Mouse (Mus musculus) forebrain, embryonic 11.5 days (tissue): ENCODE results near the gene Slc1a2. TPM values are rescaled to one million over a fixed set of nuclear protein-coding genes. Genes with fewer than 3 reads are reported as not detected.
A peak's percentile ranks its signal among the peaks of the same experiment; 100 is the strongest.

Experiments used
- ATAC-seq: fragments of 200-750 bp; cut with Nextera tagmentation; replicated peaks from 2 replicates; pipeline ENCODE4 v1.8.0; 2017; ENCODE audit warnings: moderate TSS enrichment; ENCODE audit not compliant: low FRiP score
- DNase-seq: peaks from one replicate; pipeline ENCODE4 v3.0.0-alpha.2; 2017; ENCODE audit warnings: low spot score
- H3K27ac ChIP-seq: fragments of 300-500 bp; sonication (generic); 2 replicates; pipeline ENCODE4 v1.5.1; 2014; ENCODE audit warnings: low read depth, low read length
- H3K27me3 ChIP-seq: fragments of 300-500 bp; sonication (generic); 2 replicates; pipeline ENCODE4 v1.6.1; 2014; ENCODE audit warnings: mild to moderate bottlenecking, low read length, mixed read lengths; ENCODE audit not compliant: control insufficient read depth, insufficient read depth
- H3K36me3 ChIP-seq: fragments of 300-500 bp; sonication (generic); 2 replicates; pipeline ENCODE4 v1.6.1; 2014; ENCODE audit warnings: mild to moderate bottlenecking, low read length, moderate library complexity, mixed read lengths; ENCODE audit not compliant: control insufficient read depth, insufficient read depth
- H3K4me1 ChIP-seq: fragments of 300-500 bp; sonication (generic); replicated peaks from 2 replicates; pipeline ENCODE4 v1.6.1; 2014; ENCODE audit warnings: low read length, mixed read lengths; ENCODE audit not compliant: control insufficient read depth, insufficient read depth
- H3K4me2 ChIP-seq: fragments of 300-500 bp; sonication (generic); 2 replicates; pipeline ENCODE4 v1.6.1; 2014; ENCODE audit warnings: low read depth, mild to moderate bottlenecking, low read length, moderate library complexity, mixed read lengths; ENCODE audit not compliant: severe bottlenecking
- H3K4me3 ChIP-seq: fragments of 300-500 bp; sonication (generic); 2 replicates; pipeline ENCODE4 v1.5.1; 2014; ENCODE audit warnings: low read depth, low read length
- H3K9ac ChIP-seq: fragments of 300-500 bp; sonication (generic); 2 replicates; pipeline ENCODE4 v1.6.1; 2014; ENCODE audit warnings: low read length
- H3K9me3 ChIP-seq: fragments of 300-500 bp; sonication (generic); 2 replicates; pipeline ENCODE4 v1.6.1; 2016; ENCODE audit warnings: low read length, mixed read lengths; ENCODE audit not compliant: control insufficient read depth
- WGBS: fragments of 180-500 bp; shearing (Covaris S2); extraction: QIAGEN DNeasy Blood & Tissue Kit; methylation state at CpG from one replicate; pipeline ENCODE4 v1.1.7; 2014; 5-methylcytosine and 5-hydroxymethylcytosine counted together
- polyA plus RNA-seq: library from polyadenylated mRNA; unstranded; fragments of >200 nt; fragmentation: Nextera tagmentation; extraction: Ambion mirVana; gene quantifications from 2 replicates; pipeline ENCODE4 v1.2.1, GENCODE M21; 2014

The Slc1a2 gene
- polyA plus RNA-seq, 1 experiment from 2014 or later, result 7.7 TPM

GRCm38 (mm10) chr2:102712049-102712448 is 53.6 kb downstream of the Slc1a2 start:
- ATAC-seq (no peak), DNase-seq (no peak)
- no peak overlapping the region for H3K9ac ChIP-seq
- 87% methylated on average over 4 of the region's 4 CpGs for WGBS
- no peaks in the 10 kb centered on the region for H3K4me1 ChIP-seq
- H3K4me3 ChIP-seq, result no peak overlapping the region
- H3K9me3 ChIP-seq, result no peaks in the 10 kb centered on the region
- no peak overlapping the region for H3K27ac ChIP-seq
- H3K4me2 ChIP-seq, result no peak overlapping the region
- no peaks in the 10 kb centered on the region for H3K27me3 ChIP-seq
- H3K36me3 ChIP-seq, result no peaks in the 10 kb centered on the region

- no peak overlapping the region for H3K27ac ChIP-seq
- no peak for DNase-seq
- H3K4me3 ChIP-seq, result no peak overlapping the region
- 85% methylated on average over 7 of the region's 7 CpGs for WGBS
- no peaks in the 10 kb centered on the region for H3K27me3 ChIP-seq
- no peaks in the 10 kb centered on the region for H3K36me3 ChIP-seq
- ATAC-seq, result no peak
- H3K9me3 ChIP-seq, result no peaks in the 10 kb centered on the region
- H3K4me2 ChIP-seq, result no peak overlapping the region
- H3K4me1 ChIP-seq, result no peaks in the 10 kb centered on the region
- no peak overlapping the region for H3K9ac ChIP-seq
Observed at GRCm38 (mm10) chr2:102712678-102713628, 54.5 kb downstream of the Slc1a2 start.

DNA sequence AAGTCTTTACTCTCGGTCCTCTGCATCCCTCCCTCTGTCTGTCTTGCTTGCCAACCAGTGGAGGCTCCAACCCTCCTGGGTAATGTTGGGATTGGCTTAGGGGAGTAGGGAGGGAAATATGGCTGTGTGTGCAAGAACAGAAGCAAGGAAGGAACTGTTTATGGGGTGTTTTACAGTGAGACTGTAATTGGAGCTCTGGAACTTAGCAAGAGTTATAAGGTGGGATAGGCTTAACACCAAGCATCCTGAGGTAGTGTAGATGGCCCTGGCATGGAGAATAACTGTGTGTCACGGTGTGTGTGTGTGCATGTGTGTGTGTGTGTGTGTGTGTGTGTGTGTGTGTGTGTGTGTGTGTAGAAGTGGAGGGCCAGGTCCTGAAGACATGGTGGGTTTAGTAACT is 55.9 kb downstream of the Slc1a2 start:
- H3K4me1 ChIP-seq, result no peaks in the 10 kb centered on the region
- H3K9me3 ChIP-seq, result no peaks in the 10 kb centered on the region
- no peak overlapping the region for H3K9ac ChIP-seq
- WGBS, result 70% methylated on average over 2 of the region's 2 CpGs
- H3K36me3 ChIP-seq, result no peaks in the 10 kb centered on the region
- H3K27me3 ChIP-seq, result no peaks in the 10 kb centered on the region
- no peak overlapping the region for H3K27ac ChIP-seq
- H3K4me2 ChIP-seq, result no peak overlapping the region
- no peak overlapping the region for H3K4me3 ChIP-seq
- no peak for DNase-seq
- ATAC-seq, result no peak

DNA sequence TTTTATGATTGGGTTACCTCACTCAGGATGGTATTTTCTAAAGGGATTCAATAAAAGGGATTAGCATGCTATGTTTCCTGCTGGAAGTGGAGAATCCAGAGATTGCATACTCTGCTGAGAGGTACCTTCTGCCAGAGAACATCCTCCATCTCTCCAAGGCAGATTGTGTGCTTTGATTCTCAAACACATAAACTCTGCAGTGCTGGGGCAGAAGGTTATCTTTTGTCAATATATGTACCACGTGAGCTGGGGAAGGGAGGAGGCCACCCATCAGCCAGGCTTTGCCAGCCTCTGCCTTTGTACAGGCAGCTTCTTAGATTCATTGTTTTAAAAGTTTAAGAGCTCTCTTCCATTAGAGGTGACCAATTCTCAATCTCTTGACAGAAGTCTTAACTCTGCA is 57.3 kb downstream of the Slc1a2 start:
- no peaks in the 10 kb centered on the region for H3K36me3 ChIP-seq
- ATAC-seq (no peak), DNase-seq (peak; percentile 26)
- H3K4me3 ChIP-seq, result no peak overlapping the region
- no peaks in the 10 kb centered on the region for H3K9me3 ChIP-seq
- H3K27ac ChIP-seq, result no peak overlapping the region
- H3K9ac ChIP-seq, result no peak overlapping the region
- no peak overlapping the region for H3K4me2 ChIP-seq
- no peaks in the 10 kb centered on the region for H3K27me3 ChIP-seq
- no peaks in the 10 kb centered on the region for H3K4me1 ChIP-seq
- WGBS, result 48% methylated on average over 1 of the region's 1 CpGs

DNA sequence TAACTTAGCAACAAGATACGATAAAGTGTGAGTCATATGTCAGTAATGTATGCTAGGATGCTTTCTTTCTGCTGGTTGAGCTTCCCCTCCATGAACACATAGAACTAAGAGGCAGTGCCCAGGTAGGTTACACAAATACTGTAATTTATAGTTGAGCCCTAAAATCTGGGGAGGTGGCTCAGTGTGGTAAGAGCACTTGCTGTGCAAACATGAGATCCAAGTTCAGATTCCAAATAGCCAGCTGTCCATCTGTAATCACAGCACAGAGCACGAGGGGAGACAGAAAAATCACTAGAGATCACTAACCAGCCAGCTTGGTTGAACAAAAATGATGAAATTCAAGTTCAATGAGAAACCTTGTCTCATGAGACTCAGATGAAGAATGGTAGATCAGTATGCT is 63.4 kb downstream of the Slc1a2 start:
- Histone ChIP-seq H3K9ac (no peak overlapping the region), H3K4me3 (no peak overlapping the region), H3K4me2 (no peak overlapping the region), H3K4me1 (no peaks in the 10 kb centered on the region), H3K27ac (no peak overlapping the region), H3K9me3 (no peaks in the 10 kb centered on the region), H3K36me3 (no peaks in the 10 kb centered on the region), H3K27me3 (no peaks in the 10 kb centered on the region)
- 74% methylated on average over 2 of the region's 2 CpGs for WGBS
- peak; percentile 10 for DNase-seq
- ATAC-seq, result no peak

GRCm38 (mm10) chr2:102725054-102725453 is 66.6 kb downstream of the Slc1a2 start:
- no peak overlapping the region for H3K4me3 ChIP-seq
- WGBS, result 85% methylated on average over 3 of the region's 3 CpGs
- H3K36me3 ChIP-seq, result no peaks in the 10 kb centered on the region
- H3K27ac ChIP-seq, result no peak overlapping the region
- no peak for DNase-seq
- H3K4me2 ChIP-seq, result no peak overlapping the region
- no peak overlapping the region for H3K9ac ChIP-seq
- ATAC-seq, result no peak
- H3K9me3 ChIP-seq, result no peaks in the 10 kb centered on the region
- no peaks in the 10 kb centered on the region for H3K27me3 ChIP-seq
- H3K4me1 ChIP-seq, result no peaks in the 10 kb centered on the region

DNA sequence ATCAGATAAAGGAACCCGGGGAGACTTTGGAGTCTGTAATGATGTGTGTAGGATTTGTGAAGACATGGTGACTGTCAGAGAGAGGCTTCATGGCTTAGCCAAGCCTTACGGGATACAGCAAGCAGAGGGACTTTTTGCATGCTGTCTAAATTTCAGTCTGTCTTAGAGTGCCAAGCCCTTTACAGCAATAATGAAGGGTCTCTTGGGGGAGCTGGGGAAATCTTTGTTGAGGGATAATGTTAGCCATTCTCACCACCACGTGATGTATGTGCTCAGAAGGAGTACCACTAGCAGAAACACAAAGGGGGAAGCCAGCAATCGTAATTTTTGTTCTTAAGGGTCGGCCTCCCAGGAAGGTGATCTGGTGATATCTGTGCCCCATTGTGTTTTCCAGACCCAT is 71.9 kb downstream of the Slc1a2 start:
- Histone ChIP-seq H3K36me3 (no peaks in the 10 kb centered on the region), H3K4me3 (no peak overlapping the region), H3K27me3 (no peaks in the 10 kb centered on the region), H3K9me3 (no peaks in the 10 kb centered on the region), H3K9ac (no peak overlapping the region), H3K27ac (no peak overlapping the region), H3K4me2 (no peak overlapping the region), H3K4me1 (0 out of 2 replicates have a peak, but pooled peaks cover 3% of the 10 kb centered on the region)
- ATAC-seq (no peak), DNase-seq (no peak)
- 68% methylated on average over 5 of the region's 5 CpGs for WGBS

- no peaks in the 10 kb centered on the region for H3K36me3 ChIP-seq
- no peak overlapping the region for H3K4me3 ChIP-seq
- no peak overlapping the region for H3K9ac ChIP-seq
- no peaks in the 10 kb centered on the region for H3K27me3 ChIP-seq
- no peak overlapping the region for H3K4me2 ChIP-seq
- H3K9me3 ChIP-seq, result no peaks in the 10 kb centered on the region
- ATAC-seq, result no peak
- 67% methylated on average over 8 of the region's 8 CpGs for WGBS
- H3K4me1 ChIP-seq, result 0 out of 2 replicates have a peak, but pooled peaks cover 3% of the 10 kb centered on the region
- DNase-seq, result peak; percentile 30
- H3K27ac ChIP-seq, result no peak overlapping the region
Observed at GRCm38 (mm10) chr2:102730788-102731187, 72.3 kb downstream of the Slc1a2 start.

DNA sequence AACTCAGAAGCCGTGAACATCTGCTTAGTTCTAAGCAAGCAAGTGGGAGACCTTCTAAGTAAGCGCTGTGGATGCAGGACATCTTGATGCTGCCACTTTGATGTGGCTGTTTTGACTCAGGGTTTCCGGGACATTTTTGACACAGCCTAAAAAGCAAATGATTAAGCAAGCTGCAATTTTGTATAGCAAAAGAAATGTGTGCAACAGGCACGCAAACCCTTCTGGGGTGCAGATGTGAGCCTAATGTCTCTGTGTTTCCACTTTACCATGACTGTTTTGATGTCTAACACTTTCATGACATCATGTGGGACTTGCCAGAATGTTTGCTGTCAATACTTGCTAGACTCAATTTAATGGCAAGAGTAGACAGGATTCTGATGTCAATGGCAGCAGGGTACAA is 74.7 kb downstream of the Slc1a2 start:
- Histone ChIP-seq H3K36me3 (no peaks in the 10 kb centered on the region), H3K4me1 (0 out of 2 replicates have a peak, but pooled peaks cover 3% of the 10 kb centered on the region), H3K9me3 (no peaks in the 10 kb centered on the region), H3K27ac (no peak overlapping the region), H3K4me2 (no peak overlapping the region), H3K9ac (no peak overlapping the region), H3K27me3 (no peaks in the 10 kb centered on the region), H3K4me3 (no peak overlapping the region)
- ATAC-seq (no peak), DNase-seq (no peak)
- WGBS, result 93% methylated on average over 4 of the region's 4 CpGs
